Mouse (Mus musculus): Measurements from ENCODE around the gene Pgd.

DNA sequence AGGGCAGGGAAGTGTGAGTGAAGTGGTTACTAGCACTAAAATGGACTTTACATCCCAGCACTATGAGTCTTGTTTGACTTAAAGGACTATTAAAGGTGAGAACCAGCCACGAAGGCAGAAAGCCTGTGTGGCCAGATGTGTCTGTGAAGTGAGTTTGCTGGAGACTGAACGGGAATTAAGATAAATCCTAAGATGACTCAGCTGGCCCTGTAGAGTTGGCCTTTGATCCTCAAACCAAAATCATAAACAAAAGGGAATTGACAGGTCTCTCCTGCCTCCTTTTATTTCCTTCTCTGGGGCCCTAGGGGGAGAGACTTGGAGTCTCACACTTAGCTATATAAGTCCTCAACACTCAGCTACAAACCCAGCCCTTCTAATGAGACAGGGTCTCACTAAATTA is 48.8 kb upstream of the Pgd start:
- no peak for TF ChIP-seq POLR2A (IDR thresholded peaks at IDR 0.05; ENCODE audit: borderline replicate concordance, extremely low read depth, insufficient read depth, insufficient read length, poor library complexity, severe bottlenecking)
- TF ChIP-seq CTCF (IDR thresholded peaks at IDR 0.05; ENCODE audit: borderline replicate concordance, extremely low read depth, insufficient read depth, insufficient read length) = no peak

Data from brain, embryonic 14.5 days (tissue).